Mouse (Mus musculus): ENCODE measurements around the gene Prrc2b.

- TF ChIP-seq CTCF (IDR thresholded peaks at IDR 0.05; ENCODE audit: low read depth) (peak; percentile 98), EP300 (IDR thresholded peaks at IDR 0.05; ENCODE audit: low read depth) (no peak)
These were observed 16.8 kb upstream of the Prrc2b start for GRCm38 (mm10) chr2:32134039-32134438.
